Mouse (Mus musculus) CH12.LX (cell line): ENCODE measurements around the gene Rcor2. TPM values are rescaled to one million over a fixed set of nuclear protein-coding genes. Genes with fewer than 3 reads are reported as not detected.

Experiments
- DNase-seq: peaks from one replicate; pipeline ENCODE4 v3.0.0-alpha.2; 2013; ENCODE audit errors: extremely low read depth
- H3K27ac ChIP-seq: 2 replicates; pipeline ENCODE4 v1.5.1; 2012; ENCODE audit warnings: low read depth, mild to moderate bottlenecking, control low read depth, moderate library complexity; ENCODE audit not compliant: insufficient read depth
- H3K27me3 ChIP-seq: replicated peaks from 2 replicates; pipeline ENCODE3; 2012; ENCODE audit warnings: inconsistent platforms
- H3K36me3 ChIP-seq, 2 experiments: replicated peaks in 1 of 2; 2 replicates each; pipeline versions ENCODE3 to v1.6.1; 2012; ENCODE audit warnings: inconsistent platforms in 1 of 2, low read length in 1 of 2, mild to moderate bottlenecking in 1 of 2, mixed read lengths in 1 of 2, moderate library complexity in 1 of 2; ENCODE audit not compliant: control insufficient read depth in 1 of 2, insufficient read depth in 1 of 2
- H3K4me1 ChIP-seq, 2 experiments: 2 replicates each; pipeline ENCODE4 v1.6.1; 2012; ENCODE audit warnings: inconsistent platforms in 1 of 2, moderate library complexity in 1 of 2; ENCODE audit not compliant: insufficient read depth in 2 of 2, control insufficient read depth in 1 of 2
- H3K4me2 ChIP-seq: 2 replicates; pipeline ENCODE4 v1.6.1; 2012; ENCODE audit warnings: low read depth, mild to moderate bottlenecking, control low read depth; ENCODE audit not compliant: poor library complexity, insufficient read depth, severe bottlenecking
- H3K4me3 ChIP-seq, 3 experiments: fragments of 150-350 bp in 1 of 3; sonication (generic) in 1 of 3; replicated peaks in 1 of 3; 2 replicates each; pipeline versions ENCODE3 to v1.5.1; 2011 to 2012; ENCODE audit warnings: low read depth in 2 of 3, low read length in 2 of 3, mild to moderate bottlenecking in 2 of 3, moderate library complexity in 2 of 3, control low read depth in 1 of 3, improper control_type of control experiment in 1 of 3, inconsistent platforms in 1 of 3, mixed read lengths in 1 of 3; ENCODE audit not compliant: poor library complexity in 1 of 3
- H3K79me2 ChIP-seq: replicated peaks from 2 replicates; pipeline ENCODE4 v1.6.1; 2012; ENCODE audit warnings: mild to moderate bottlenecking, moderate library complexity; ENCODE audit not compliant: control insufficient read depth, poor library complexity, insufficient read depth, severe bottlenecking; ENCODE audit errors: extremely low read depth
- H3K9ac ChIP-seq: 2 replicates; pipeline ENCODE4 v1.6.1; 2012; ENCODE audit warnings: low read depth, mild to moderate bottlenecking, control low read depth, moderate library complexity; ENCODE audit not compliant: insufficient read depth
- H3K9me3 ChIP-seq: replicated peaks from 2 replicates; pipeline ENCODE3; 2012; ENCODE audit warnings: low read length, inconsistent platforms, mixed read lengths
- CHD2 ChIP-seq: IDR thresholded peaks from 2 replicates; pipeline ENCODE4 v1.6.1; 2011; ENCODE audit warnings: low read length, improper control_type of control experiment
- E2F4 ChIP-seq: IDR thresholded peaks from 2 replicates; pipeline ENCODE4 v1.6.1; 2011; ENCODE audit warnings: low read depth, low read length, improper control_type of control experiment; ENCODE audit not compliant: insufficient replicate concordance
- ELF1 ChIP-seq: IDR thresholded peaks from 2 replicates; pipeline ENCODE4 v1.6.1; 2014; ENCODE audit warnings: low read depth, mild to moderate bottlenecking, inconsistent platforms, low read length, improper control_type of control experiment
- GABPA ChIP-seq: IDR thresholded peaks from 2 replicates; pipeline ENCODE4 v1.6.1; 2012; ENCODE audit warnings: low read depth, low read length, improper control_type of control experiment, inconsistent platforms; ENCODE audit not compliant: insufficient replicate concordance
- IRF4 ChIP-seq: IDR thresholded peaks from 2 replicates; pipeline ENCODE4 v1.6.1; 2014; ENCODE audit warnings: low read depth, mild to moderate bottlenecking, inconsistent platforms, low read length, improper control_type of control experiment
- JUND ChIP-seq: conservative IDR thresholded peaks from 2 replicates; pipeline ENCODE4 v1.6.1; 2011; ENCODE audit warnings: low read depth, low read length, improper control_type of control experiment
- MAX ChIP-seq: IDR thresholded peaks from 2 replicates; pipeline ENCODE4 v1.6.1; 2011; ENCODE audit warnings: low read length, improper control_type of control experiment
- NRF1 ChIP-seq: IDR thresholded peaks from 2 replicates; pipeline ENCODE4 v1.6.1; 2014; ENCODE audit warnings: low read depth, mild to moderate bottlenecking, inconsistent platforms, low read length, improper control_type of control experiment, moderate library complexity
- PAX5 ChIP-seq: IDR thresholded peaks from 2 replicates; pipeline ENCODE4 v1.6.1; 2012; ENCODE audit warnings: low read length, inconsistent platforms, mixed read lengths
- RCOR1 ChIP-seq: conservative IDR thresholded peaks from 2 replicates; pipeline ENCODE4 v1.6.1; 2012; ENCODE audit warnings: low read depth, mild to moderate bottlenecking, inconsistent platforms, low read length, improper control_type of control experiment
- SIN3A ChIP-seq: IDR thresholded peaks from 2 replicates; pipeline ENCODE4 v1.6.1; 2012; ENCODE audit warnings: low read length, improper control_type of control experiment, inconsistent platforms
- TCF12 ChIP-seq: IDR thresholded peaks from 2 replicates; pipeline ENCODE4 v1.6.1; 2014; ENCODE audit warnings: low read depth, mild to moderate bottlenecking, inconsistent platforms, low read length, improper control_type of control experiment
- USF1 ChIP-seq: IDR thresholded peaks from 2 replicates; pipeline ENCODE4 v1.6.1; 2014; ENCODE audit warnings: low read depth, mild to moderate bottlenecking, inconsistent platforms, low read length, improper control_type of control experiment
- ZMIZ1 ChIP-seq: IDR thresholded peaks from 2 replicates; pipeline ENCODE4 v1.6.1; 2012; ENCODE audit warnings: low read depth, mild to moderate bottlenecking, inconsistent platforms, low read length, improper control_type of control experiment
- ZNF384 ChIP-seq: IDR thresholded peaks from 2 replicates; pipeline ENCODE4 v1.6.1; 2012; ENCODE audit warnings: low read depth, low read length, improper control_type of control experiment, inconsistent platforms
- dilution Hi-C: fragments of 300-500 bp; cut with MboI; formaldehyde crosslinking; loops from 2 replicates; pipeline ENCODE4 v1.14.3; 2020; ENCODE audit warnings: low sequenced_read_pairs; ENCODE audit not compliant: extremely low pct_unique_long_range_greater_than_20kb, extremely low pct_ligation_motif_present
- in situ Hi-C: fragments of 300-500 bp; cut with MboI; formaldehyde crosslinking; loops from 3 replicates; pipeline ENCODE4 v1.14.3; 2019; ENCODE audit warnings: low sequenced_read_pairs, low pct_ligation_motif_present, low pct_unique_long_range_greater_than_20kb, mixed read lengths
- polyA plus RNA-seq: library from polyadenylated mRNA; unstranded; fragments of >175 nt; gene quantifications from 2 replicates; pipeline ENCODE4 v1.2.1, GENCODE M21; 2012; ENCODE audit warnings: low read depth; ENCODE audit not compliant: insufficient read length
- total RNA-seq, 2 experiments: library from RNA; depleted of rRNA; stranded (reverse); fragments of 300-350 nt in 1 of 2; fragments of >200 nt in 1 of 2; gene quantifications; 2 replicates each; pipeline ENCODE4 v1.2.3; 2012 to 2014

Gene Rcor2
- total and polyA plus RNA-seq, 3 experiments: 9.2 to 28.2 (median 12.0) TPM

DNA sequence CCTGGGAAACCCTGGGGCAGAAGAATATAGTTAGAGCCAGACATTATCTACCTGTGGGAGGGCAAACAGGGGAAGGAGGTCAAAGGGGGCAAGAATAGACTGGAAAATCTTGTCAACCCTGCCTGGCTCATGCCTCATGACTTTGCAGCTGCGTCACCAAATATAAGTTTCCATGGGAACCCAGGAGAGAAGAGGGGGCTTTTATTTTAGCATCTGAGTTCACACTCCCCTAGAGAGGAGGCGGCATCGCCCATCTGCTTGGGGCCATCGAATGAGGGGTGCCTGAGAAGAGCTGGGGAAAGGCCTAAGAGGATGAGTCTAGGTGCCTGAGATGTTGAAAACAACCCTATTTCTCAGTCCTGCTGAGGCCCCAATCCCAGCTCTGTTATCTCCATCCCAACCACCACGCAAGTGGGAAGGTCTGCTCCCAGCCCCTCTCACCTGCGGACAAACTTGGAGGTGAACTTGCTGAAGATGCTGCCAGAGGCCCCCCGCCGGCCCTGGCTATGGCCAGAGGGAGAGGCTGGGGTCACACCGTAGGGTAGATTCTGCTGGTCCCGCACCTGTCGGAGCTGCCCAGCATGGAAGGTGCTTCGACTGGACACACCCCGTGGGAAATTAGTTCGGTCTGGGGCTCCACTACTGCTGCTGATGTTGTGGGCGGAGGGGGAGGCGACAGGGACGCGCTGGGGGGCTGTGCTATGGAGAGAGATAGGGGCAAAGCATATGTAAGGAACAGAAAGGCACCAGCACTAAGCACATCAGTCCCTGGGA lies 13.6 kb downstream of the Rcor2 start:
- H3K4me1 ChIP-seq: peaks cover 0 to 25% of the 10 kb centered on the region in 2 experiments; a peak in 2 of 4 replicates
- no peak for DNase-seq
- TF ChIP-seq PAX5: no peak
- TF ChIP-seq ELF1: no peak
- no peak for TF ChIP-seq TCF12
- no peak for TF ChIP-seq IRF4
- no peak for TF ChIP-seq NRF1
- no peak for TF ChIP-seq GABPA
- no peak for TF ChIP-seq SIN3A
- TF ChIP-seq ZNF384: no peak
- no peak for TF ChIP-seq CHD2
- no peak for TF ChIP-seq E2F4
- TF ChIP-seq MAX: no peak
- H3K4me3 ChIP-seq: no peak overlapping the region
- no peak overlapping the region for H3K9ac ChIP-seq
- no peaks in the 10 kb centered on the region for H3K9me3 ChIP-seq
- peaks cover 84 to 98% of the 10 kb centered on the region in 2 experiments for H3K36me3 ChIP-seq
- dilution Hi-C loops (no loop called here), in situ Hi-C loops (no loop called here)
- H3K27ac ChIP-seq: no peak overlapping the region
- H3K27me3 ChIP-seq: no peaks in the 10 kb centered on the region
- no peaks in the 10 kb centered on the region for H3K79me2 ChIP-seq
- H3K4me2 ChIP-seq: no peak overlapping the region

DNA sequence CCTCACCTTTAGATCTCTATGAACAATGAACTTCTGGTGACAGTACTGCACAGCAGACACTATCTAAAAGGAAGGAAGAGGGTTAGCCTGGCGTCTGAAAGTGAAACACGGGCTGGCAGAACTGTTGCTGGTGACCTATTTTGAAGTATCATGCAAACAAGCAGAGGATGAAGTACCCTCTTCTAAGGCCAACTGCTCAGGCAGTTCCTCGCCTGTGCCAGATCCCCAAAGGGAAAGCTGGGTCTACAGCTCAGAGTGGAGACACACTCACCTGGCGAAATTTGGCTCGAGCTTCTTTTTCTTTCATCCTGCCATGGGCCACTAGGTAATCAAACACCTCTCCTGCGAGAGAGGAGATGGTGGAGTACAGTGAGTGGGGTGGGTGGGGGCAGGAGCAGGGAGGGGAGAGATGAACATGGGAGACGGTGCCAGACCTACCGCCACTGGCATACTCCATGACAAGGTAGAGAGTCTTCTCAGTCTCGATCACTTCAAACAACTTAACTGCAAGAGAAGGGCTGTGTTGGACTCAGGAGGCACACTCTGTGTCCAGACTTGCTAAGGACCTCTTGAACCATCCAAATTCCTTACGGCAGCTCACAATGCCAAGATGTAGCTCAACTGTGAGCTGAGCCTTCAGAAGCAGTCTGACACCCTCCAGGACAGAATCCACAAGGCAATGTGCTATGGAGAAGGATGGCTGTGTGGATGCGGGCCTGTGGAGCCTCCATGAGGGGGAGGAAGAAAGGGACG lies 19.6 kb downstream of the Rcor2 start:
- Histone ChIP-seq H3K9ac (no peak overlapping the region), H3K27me3 (no peaks in the 10 kb centered on the region), H3K9me3 (no peaks in the 10 kb centered on the region), H3K4me2 (no peak overlapping the region), H3K4me1 (peaks cover 2 to 31% of the 10 kb centered on the region in 2 experiments), H3K27ac (no peak overlapping the region), H3K36me3 (peaks cover 65 to 93% of the 10 kb centered on the region in 2 experiments), H3K79me2 (no peaks in the 10 kb centered on the region; the same call in 1 of the 2 replicates), H3K4me3 (no peak overlapping the region)
- no peak for TF ChIP-seq JUND
- no peak for TF ChIP-seq RCOR1
- TF ChIP-seq USF1: no peak
- TF ChIP-seq GABPA: no peak
- TF ChIP-seq PAX5: no peak
- TF ChIP-seq ZMIZ1: no peak
- dilution Hi-C loops (no loop called here), in situ Hi-C loops (no loop called here)
- no peak for DNase-seq
